Mouse (Mus musculus) left cerebral cortex, postnatal 4 days (tissue): ENCODE measurements around the gene Rabggta. TPM values are rescaled to one million over a fixed set of nuclear protein-coding genes. Genes with fewer than 3 reads are reported as not detected.
"Not testable (repeated sequence)": the region's sequence is repeated elsewhere in the genome, so short reads cannot be mapped to it uniquely, and the experiment has no call there.

Experiments used
- DNase-seq: peaks from one replicate; pipeline ENCODE4 v3.0.0-alpha.2; 2022
- intact Hi-C: fragments of 180-260 bp; cut with DNase I; formaldehyde crosslinking; loops from one replicate; pipeline ENCODE4 v1.15.1; 2025
- total RNA-seq, 2 experiments: library from RNA; stranded (reverse); gene quantifications; 2 replicates each; pipeline ENCODE4 v1.2.3; 2021

Gene Rabggta
- total RNA-seq: 10 to 100 TPM; 55.2 to 55.8 TPM

DNA sequence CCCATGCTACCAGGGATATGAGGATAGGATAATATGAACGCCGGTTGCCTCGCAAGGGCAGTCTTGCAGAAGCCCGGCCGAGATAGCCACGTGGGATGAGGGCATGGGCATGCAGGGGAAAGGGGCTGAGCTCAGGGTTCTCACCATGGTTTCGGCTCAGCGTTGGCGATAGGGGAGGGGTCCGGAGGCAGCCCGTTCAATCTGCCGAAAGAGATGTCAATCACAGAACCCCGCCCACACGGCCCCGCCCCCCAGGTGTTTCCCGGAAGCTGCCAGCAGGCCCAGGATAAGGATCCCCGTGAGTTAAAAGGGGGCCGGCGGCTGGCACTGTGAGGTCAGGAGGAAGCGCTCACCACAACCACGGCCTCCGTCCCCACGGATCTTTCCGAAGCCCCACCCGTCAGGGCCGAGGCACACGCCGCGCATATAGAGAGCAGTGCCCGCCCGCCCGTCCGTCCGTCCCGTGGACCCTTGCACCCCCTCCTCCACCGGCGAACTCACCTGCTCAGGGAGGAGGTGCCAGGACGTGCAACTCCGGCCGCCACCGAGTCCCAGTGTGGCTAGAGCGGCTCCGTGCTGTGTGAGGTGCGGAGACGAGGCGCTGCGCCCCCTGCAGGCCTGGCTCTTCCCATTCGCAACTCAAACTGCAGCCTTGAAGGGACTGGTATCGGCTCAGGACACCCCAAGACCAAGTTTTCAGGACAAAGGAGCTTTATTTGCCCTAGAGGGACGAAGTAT lies at the start of gene Rabggta:
Gene Rabggta (minus strand): TSS at position 564 of the 738 bp plus-strand sequence.
- intact Hi-C loops: no loop called here

DNA sequence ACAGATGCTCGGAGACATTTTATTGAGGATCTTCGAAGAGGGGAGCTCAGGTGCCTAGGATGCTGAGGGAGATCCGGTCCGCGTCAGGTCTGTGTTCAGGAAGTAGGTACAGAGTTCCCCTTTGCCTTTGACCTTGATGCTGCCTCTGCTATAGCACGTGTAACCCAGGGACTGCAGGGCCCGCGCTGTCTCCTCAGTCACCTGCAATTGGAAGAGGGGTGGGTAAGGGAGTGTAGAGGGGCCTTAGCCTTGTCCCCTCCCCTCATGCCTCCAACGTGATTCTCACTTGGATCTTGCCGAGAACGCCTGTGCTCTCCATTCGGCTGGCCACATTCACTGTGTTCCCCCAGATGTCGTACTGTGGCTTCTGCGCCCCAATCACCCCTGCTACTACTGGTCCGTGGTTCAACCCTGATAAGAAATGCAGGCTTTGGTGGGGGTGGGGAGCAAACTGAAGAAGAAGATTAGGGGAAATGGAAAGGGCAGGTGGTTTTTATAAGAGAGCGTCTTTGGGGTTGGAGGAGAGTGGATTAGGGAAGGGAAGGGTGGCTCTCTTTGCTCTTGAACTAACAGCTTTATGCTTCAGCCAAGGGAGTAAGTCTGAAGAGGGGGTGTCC lies 47.1 kb upstream of the Rabggta start:
- no peak for DNase-seq
- intact Hi-C loops: no loop called here

More for the DNA sequence above, at the start of gene Rabggta:
- peak; percentile 95 for DNase-seq

DNA sequence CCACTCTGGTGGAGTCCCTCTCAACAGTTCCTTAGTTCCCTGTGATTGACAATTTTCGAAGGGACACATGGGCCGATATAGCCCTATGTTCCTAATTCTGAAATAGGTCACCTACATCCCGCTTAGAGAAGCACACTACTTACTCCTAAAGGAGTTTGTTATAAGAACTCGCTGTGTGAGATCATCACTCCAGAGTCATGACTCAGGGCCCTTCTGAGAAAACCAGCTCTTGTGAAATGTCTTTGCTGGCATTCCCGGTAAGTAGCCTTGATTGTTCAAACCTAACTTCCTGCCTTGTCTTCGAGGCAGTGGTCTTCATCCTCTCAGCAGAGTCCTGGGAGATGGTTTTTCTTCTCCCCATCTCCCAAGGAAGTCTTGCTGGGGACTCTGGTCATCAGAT lies 46.5 kb upstream of the Rabggta start:
- no peak for DNase-seq
- intact Hi-C loops: no loop called here

DNA sequence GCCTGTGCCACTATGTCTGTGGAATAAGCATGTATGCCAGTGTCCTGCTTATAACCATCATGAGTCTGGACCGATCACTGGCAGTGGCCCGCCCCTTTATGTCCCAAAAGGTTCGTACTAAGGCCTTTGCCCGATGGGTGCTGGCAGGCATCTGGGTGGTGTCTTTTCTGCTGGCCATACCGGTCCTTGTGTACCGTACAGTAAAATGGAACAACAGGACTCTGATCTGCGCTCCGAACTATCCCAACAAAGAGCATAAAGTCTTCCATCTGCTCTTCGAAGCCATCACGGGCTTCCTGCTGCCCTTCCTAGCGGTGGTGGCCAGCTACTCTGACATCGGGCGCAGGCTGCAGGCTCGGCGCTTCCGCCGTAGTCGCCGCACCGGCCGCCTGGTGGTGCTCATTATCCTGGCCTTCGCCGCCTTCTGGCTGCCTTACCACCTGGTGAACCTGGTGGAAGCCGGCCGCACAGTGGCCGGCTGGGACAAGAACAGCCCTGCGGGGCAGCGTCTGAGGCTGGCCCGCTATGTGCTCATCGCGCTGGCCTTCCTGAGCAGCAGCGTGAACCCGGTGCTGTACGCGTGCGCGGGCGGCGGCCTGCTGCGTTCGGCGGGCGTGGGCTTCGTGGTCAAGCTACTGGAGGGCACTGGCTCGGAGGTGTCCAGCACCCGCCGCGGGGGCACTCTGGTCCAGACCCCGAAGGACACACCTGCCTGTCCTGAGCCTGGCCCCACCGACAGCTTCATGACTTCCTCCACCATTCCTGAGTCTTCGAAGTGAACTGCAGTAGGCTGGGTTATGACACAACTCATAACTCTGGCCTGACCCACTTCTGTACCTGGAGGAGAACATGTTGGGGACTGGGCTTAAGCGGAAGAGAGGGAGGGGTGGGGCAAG lies 45.7 kb upstream of the Rabggta start:
- intact Hi-C loops: no loop called here
- peak; percentile 59 for DNase-seq

DNA sequence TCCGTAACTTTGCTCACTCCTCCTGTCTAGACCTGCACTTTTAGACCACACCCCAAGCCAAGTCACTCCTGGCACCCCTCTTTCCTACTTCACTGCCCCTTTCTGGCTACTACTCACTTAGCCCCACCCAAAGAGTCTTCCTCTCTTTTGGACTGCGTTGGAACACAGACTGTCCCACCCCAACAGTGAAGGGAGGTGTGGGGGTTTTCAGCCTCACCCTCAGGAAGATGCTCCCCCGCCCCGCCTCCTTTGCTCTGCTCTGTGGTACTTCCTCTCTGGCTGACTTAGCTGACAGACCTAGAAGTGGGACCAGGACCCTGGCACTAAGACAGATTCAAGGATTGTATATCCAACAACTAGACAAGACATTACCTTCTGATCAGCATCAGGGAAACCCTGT lies 43.6 kb upstream of the Rabggta start, which contains the start of gene Ltb4r1:
Gene Ltb4r1 (plus strand): TSS at position 267 of the 400 bp plus-strand sequence.
- intact Hi-C loops: no loop called here
- DNase-seq: no peak

DNA sequence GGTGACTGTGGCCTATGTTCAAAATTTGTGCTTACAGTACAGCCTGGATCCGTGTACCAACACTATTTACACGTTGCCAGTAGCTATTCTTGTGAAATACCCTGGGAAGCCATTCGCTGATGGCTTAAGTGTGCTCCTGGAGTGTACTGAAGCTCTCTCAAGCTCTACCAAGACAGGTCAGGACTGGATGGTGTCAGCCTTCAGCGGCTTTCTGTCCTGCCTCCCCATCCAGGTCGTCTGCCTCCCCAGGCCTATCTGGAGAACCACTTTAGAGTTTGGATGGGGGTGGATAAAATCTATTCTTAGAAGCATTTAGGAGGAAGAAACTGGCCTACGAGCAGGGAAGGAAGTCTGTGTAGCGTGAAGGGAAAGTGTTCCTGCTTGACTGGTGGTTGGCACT lies 41.1 kb upstream of the Rabggta start:
- no peak for DNase-seq
- intact Hi-C loops: no loop called here

DNA sequence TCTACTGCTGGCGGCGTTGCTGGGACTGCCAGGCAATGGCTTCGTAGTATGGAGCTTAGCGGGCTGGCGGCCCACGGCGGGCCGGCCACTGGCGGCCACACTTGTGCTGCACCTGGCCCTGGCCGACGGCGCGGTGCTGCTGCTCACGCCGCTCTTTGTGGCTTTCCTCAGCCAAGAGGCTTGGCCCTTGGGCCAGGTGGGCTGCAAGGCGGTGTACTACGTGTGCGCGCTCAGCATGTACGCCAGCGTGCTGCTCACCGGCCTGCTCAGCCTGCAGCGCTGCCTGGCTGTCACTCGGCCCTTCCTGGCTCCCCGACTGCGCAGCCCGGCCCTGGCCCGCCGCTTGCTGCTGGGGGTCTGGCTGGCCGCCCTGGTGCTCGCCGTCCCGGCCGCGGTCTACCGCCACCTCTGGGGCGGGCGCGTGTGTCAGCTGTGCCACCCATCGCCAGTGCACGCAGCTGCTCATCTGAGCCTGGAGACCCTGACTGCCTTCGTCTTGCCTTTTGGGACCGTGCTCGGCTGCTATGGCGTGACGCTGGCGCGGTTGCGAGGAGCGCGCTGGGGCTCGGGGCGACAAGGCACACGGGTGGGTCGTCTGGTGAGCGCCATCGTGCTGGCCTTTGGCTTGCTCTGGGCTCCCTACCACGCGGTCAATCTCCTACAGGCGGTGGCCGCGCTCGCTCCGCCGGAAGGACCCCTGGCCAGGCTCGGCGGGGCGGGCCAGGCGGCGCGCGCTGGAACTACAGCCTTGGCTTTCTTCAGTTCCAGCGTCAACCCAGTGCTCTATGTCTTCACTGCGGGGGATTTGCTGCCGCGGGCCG lies 40.1 kb upstream of the Rabggta start:
- DNase-seq: peak; percentile 56
- intact Hi-C loops: no loop called here

DNA sequence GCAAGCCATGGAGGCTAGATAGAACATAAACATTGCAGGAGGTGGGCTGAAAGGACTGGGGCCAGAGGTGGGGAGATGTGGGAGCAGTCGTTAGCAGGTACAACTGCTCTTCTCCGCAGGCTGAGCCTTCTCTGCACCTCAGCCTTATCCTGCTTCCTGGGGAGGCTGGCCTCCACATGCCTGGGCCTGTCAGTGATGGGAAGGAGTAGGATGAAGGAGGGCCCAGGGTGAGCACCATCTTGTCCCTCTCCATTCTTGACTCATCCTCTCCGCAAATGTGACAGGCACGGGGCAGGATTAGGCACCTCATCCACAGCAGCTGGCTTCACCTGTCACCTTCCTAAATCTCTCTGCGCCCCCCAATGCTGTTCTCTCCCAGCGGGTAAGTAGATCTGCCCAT lies 39.1 kb upstream of the Rabggta start, which contains the start of gene Ltb4r2:
Gene Ltb4r2 (plus strand): TSS at position 266 of the 400 bp plus-strand sequence.
- no peak for DNase-seq
- intact Hi-C loops: no loop called here

DNA sequence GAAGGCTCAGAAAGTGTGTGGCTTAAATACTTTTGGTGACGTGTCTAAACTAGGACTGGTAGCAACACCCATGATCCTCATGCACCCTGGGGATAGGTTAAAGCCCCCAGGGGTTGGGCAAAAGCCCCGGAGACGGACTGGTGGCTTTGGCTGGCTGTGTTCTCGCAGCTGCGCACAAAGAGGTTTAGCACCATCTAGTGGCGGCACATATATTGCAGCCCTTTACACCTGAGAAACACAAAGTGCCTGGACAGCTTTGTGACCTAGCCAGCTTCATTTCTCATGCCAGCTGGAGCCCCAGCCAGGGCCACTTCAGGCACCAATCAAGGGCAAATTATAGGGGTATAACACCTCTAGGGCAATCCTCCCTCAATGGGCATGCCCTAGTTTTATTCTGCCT lies 38.1 kb upstream of the Rabggta start:
- peak; percentile 86 for DNase-seq
- intact Hi-C loops: not testable (repeated sequence)

DNA sequence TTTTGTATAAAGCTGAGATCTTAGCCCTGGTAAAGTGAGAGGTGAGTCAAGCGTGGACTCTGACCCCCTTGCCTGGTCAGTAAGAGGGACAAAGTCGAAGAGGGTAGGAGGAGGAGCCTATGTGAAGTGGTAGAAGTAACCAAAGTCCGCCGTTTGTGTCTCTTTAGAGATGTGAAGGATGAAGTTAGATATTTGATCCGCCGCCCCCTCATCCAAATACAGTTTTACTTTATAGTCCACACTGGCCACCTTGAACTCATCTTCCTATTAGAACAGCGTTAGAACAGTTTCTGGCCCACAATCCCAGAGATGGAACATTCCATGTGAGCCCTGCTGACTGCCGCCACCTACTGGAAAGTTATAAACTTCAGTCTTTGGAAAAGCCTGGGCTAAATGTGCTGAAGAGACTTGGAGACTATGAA lies 36.3 kb upstream of the Rabggta start, which contains the start of gene Cideb:
Gene Cideb (minus strand): TSS at position 96 of the 422 bp plus-strand sequence.
- intact Hi-C loops: no loop called here
- DNase-seq: peak; percentile 38

DNA sequence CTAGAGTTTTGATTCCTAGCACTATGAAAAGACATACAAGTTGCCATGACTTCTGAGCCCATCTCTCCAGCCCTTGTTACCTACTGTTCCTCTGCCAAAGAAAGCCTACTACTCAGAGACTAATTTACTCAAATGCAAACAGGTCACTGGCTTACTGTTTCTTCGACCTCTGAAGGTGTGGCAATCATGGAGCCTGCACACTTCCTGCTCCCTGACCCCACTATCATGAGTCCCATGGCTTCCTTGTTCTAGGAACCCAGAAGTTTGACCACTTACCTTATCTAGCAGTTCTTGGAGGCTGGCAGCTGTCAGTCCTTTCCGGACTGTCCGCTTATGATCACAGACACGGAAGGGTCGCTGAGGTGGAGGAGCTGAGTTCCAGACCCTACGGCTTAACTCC lies 35.5 kb upstream of the Rabggta start:
- intact Hi-C loops: no loop called here
- DNase-seq: no peak

DNA sequence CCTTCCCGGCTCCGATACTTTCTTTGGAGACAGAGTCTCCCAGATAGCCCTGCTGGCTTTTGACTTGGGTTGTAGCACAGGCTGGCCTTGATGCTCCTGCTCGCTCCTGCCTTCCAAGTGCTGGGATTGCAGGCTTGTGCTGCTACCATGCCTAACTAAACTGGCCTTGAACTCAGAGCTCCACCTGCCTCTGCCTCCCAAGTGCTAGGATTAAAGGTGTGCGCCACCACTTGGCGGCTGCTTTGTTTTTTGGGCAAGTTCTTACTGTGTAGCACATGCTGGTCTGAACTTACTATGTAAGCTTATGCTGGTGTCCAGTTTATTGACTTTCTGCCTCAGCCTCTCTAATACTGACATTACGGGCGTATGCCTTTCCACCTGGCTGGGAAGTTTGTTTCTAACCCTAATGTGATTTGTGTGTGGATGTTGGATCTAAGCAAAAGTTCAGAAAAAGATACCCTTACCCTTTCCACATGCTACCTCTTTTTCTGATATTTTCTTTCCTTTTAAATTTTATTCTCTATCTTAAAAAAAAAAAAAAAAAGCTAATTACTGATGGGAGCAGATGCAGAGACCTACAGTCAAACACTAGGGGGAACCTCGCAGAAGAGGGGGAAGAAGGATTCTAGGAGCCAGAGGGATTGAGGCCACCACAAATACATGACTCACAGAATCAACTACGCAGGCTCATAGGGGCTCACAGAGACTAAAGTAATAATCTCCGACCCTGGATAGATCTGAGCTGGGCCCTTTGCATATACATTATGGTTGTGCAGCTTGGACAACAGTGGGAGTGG lies 25.2 kb upstream of the Rabggta start:
- intact Hi-C loops: no loop called here
- no peak for DNase-seq

DNA sequence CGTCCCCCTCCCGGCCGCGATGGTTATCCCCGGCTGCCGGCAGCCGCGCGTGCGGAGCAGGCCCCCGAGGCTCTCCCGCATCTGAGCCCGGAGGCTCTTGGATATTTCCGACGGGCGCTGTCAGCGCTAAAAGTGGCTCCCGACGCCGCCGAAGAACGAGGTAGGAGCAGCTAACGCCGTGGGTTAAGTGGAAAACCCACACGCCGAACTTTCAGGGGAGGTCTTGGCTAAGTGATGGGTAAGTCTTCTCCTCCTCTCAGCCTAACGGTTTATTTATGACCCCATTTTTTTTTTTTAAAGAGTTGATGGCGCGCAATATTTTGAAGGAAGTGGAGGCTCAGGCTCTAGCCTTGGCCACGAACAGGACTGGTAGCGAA lies 23.8 kb upstream of the Rabggta start:
- no peak for DNase-seq
- intact Hi-C loops: loop anchor here (2.0 kb wide), 1 partner anchor 61 kb away; no protein-coding TSS in a partner anchor

DNA sequence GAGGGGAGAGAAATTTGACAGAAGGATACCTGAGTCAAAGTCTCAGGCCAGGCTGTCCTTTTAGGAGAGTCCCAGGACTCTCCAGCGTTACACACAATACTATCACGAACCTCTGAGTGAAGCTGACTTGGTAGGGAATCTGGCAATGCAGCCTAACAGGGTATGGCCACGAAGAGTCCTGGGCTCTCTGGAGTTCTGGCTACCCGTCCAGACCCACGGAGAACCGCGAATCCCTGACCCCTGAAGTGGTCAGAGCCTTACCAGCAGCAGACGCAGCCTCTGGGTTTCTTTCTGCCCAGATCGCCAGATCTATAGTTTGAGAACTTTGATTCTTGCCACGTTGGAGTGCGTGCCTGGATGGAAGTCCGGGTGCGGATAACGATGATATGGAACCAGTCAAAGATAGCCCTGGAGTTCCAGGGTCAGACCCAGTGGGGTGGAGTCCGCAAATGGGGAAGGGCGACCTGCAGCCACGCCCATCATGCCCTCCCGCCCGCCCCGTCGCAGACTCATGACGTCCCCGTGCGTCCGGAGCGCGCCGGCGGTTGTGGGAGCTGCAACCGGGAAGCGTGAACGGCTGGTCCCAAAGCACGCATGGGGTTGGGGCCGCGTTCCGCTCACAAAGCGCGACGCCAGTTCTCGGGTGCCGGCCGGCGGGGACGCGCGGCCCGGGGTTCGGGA lies 23.3 kb upstream of the Rabggta start, which contains the start of the genes Dhrs1 and Nop9:
Gene Dhrs1 (minus strand): TSS at position 511 of the 681 bp plus-strand sequence.
Gene Nop9 (plus strand): TSS at position 514 of the 681 bp plus-strand sequence.
- intact Hi-C loops: loop anchor here (2.0 kb wide), 1 partner anchor 61 kb away; no protein-coding TSS in a partner anchor
- DNase-seq: peak; percentile 90

DNA sequence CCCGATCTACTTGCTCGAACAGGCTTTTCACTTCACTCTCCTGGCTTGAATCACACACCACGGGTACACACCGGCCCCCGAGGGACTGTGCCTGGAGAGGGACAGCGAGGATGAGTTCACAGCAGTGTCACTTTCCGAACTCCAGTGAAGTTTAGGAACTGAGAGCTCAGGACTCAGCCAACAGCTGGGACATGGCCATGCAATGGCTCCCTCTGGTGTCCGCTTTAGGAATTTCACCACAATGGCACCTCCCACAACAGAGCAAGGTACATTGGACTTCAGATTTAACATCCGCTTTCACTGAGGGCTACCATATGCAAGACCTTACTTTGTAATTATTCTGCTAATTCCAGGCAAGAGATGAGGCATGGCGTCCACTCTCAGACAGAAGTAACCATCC lies 21.6 kb upstream of the Rabggta start:
- intact Hi-C loops: loop anchor here (2.0 kb wide), 1 partner anchor 59 kb away; no protein-coding TSS in a partner anchor
- DNase-seq: peak; percentile 82

DNA sequence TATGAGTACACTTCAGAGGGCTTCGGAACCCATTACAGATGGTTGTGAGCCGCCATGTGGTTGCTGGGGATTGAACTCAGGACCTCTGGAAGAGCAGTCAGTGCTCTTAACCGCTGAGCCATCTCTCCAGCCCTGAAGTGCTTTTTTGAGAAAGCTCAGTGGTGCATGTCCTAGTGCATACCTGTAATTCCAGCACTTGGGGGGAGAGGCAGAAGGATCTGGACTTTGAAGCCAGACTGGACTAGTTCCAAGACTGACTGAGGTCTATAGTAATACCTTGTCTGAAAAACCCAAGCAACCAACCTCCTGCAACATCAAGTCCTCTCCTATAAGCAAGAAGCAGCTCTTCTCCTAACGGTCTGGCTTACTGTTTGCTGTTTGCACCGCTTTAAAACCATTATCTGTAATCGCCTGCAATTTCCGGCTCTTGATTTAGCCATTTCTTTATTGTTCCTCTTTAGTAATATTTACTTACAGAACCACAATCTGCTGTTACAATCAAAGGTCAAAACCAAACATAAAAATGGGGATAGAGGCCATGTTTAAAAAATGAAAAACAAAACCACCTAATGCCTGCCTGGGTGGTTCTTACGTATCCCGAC lies 15.1 kb upstream of the Rabggta start:
- intact Hi-C loops: no loop called here
- no peak for DNase-seq

DNA sequence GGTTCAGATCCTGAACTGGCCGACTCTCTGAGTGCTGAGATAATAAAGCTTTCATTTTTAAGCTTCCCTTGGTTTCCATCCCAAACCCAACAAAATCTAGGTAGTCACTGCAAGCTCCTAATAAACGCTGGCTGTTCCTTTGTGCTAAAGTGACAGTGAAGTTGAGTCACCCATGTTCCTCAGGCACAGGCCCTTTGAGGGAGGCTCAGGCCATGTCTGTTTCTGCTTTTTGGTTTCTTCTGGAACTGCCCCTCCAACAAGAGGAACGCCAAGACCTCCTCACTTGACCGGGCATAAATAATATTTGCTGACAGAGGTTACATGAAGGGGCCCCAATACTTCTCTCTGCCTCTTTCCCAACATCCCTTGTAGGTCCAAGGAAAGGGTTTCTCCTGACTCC lies 13.7 kb upstream of the Rabggta start:
- DNase-seq: no peak
- intact Hi-C loops: no loop called here

DNA sequence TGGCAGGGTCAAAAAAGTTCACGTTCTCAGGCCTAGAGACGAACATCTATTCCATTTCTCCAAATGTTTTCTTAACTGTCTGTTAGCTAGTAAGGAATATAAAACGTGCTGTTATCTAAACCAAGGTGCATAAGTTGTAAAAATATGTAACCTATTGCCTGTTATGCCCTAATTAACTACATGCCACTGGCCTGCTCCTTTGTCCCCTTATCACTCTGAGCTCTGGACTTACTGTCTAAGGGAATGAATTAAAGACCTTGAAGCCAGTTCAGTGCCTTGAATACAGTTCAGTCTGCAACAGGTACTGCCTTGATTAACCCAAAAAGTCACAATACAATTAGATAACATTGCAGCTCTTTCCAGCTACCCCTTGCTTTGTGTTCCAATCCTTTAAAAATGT lies 13.3 kb upstream of the Rabggta start:
- intact Hi-C loops: no loop called here
- no peak for DNase-seq
